Mouse (Mus musculus) forebrain, embryonic 11.5 days (tissue): ENCODE data around the gene Abca2. TPM values are rescaled to one million over a fixed set of nuclear protein-coding genes. Genes with fewer than 3 reads are reported as not detected.
A peak's percentile ranks its signal among the peaks of the same experiment; 100 is the strongest.

Source experiments
- ATAC-seq: fragments of 200-750 bp; cut with Nextera tagmentation; replicated peaks from 2 replicates; pipeline ENCODE4 v1.8.0; 2017; ENCODE audit warnings: moderate TSS enrichment; ENCODE audit not compliant: low FRiP score
- DNase-seq: peaks from one replicate; pipeline ENCODE4 v3.0.0-alpha.2; 2017; ENCODE audit warnings: low spot score
- H3K27ac ChIP-seq: fragments of 300-500 bp; sonication (generic); 2 replicates; pipeline ENCODE4 v1.5.1; 2014; ENCODE audit warnings: low read depth, low read length
- H3K27me3 ChIP-seq: fragments of 300-500 bp; sonication (generic); 2 replicates; pipeline ENCODE4 v1.6.1; 2014; ENCODE audit warnings: mild to moderate bottlenecking, low read length, mixed read lengths; ENCODE audit not compliant: control insufficient read depth, insufficient read depth
- H3K36me3 ChIP-seq: fragments of 300-500 bp; sonication (generic); 2 replicates; pipeline ENCODE4 v1.6.1; 2014; ENCODE audit warnings: mild to moderate bottlenecking, low read length, moderate library complexity, mixed read lengths; ENCODE audit not compliant: control insufficient read depth, insufficient read depth
- H3K4me1 ChIP-seq: fragments of 300-500 bp; sonication (generic); replicated peaks from 2 replicates; pipeline ENCODE4 v1.6.1; 2014; ENCODE audit warnings: low read length, mixed read lengths; ENCODE audit not compliant: control insufficient read depth, insufficient read depth
- H3K4me2 ChIP-seq: fragments of 300-500 bp; sonication (generic); 2 replicates; pipeline ENCODE4 v1.6.1; 2014; ENCODE audit warnings: low read depth, mild to moderate bottlenecking, low read length, moderate library complexity, mixed read lengths; ENCODE audit not compliant: severe bottlenecking
- H3K4me3 ChIP-seq: fragments of 300-500 bp; sonication (generic); 2 replicates; pipeline ENCODE4 v1.5.1; 2014; ENCODE audit warnings: low read depth, low read length
- H3K9ac ChIP-seq: fragments of 300-500 bp; sonication (generic); 2 replicates; pipeline ENCODE4 v1.6.1; 2014; ENCODE audit warnings: low read length
- H3K9me3 ChIP-seq: fragments of 300-500 bp; sonication (generic); 2 replicates; pipeline ENCODE4 v1.6.1; 2016; ENCODE audit warnings: low read length, mixed read lengths; ENCODE audit not compliant: control insufficient read depth
- WGBS: fragments of 180-500 bp; shearing (Covaris S2); extraction: QIAGEN DNeasy Blood & Tissue Kit; methylation state at CpG from one replicate; pipeline ENCODE4 v1.1.7; 2014; 5-methylcytosine and 5-hydroxymethylcytosine counted together
- polyA plus RNA-seq: library from polyadenylated mRNA; unstranded; fragments of >200 nt; fragmentation: Nextera tagmentation; extraction: Ambion mirVana; gene quantifications from 2 replicates; pipeline ENCODE4 v1.2.1, GENCODE M21; 2014

Gene Abca2
- polyA plus RNA-seq, 1 experiment from 2014 or later: 9.9 TPM

DNA sequence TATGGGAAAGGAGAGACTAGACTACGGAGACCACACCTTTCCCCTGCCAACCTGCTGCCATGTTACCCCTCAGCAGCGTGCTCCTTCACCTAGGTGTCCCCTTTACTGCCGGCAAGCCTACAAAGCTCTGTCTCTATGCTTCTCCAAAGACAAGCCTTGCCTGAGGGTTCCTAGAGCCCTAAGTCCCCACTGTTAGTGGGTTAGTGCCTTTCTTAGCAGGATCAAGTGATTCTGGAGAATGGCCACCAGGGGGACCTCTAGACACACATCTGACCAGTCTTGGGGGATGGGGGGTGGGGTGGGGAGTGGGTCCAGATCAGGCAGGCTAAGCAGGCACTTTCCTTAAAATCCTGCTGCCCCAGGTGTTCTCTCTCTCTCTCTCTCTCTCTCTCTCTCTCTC lies 6.6 kb upstream of the Abca2 start:
- H3K36me3 ChIP-seq: no peaks in the 10 kb centered on the region
- H3K9ac ChIP-seq: no peak overlapping the region
- no peaks in the 10 kb centered on the region for H3K4me1 ChIP-seq
- no peak overlapping the region for H3K4me2 ChIP-seq
- H3K9me3 ChIP-seq: no peaks in the 10 kb centered on the region
- no peak overlapping the region for H3K4me3 ChIP-seq
- no peaks in the 10 kb centered on the region for H3K27me3 ChIP-seq
- no peak overlapping the region for H3K27ac ChIP-seq
- WGBS: 21% methylated on average over 3 of the region's 3 CpGs
- ATAC-seq (peak; percentile 45), DNase-seq (peak; percentile 85)

DNA sequence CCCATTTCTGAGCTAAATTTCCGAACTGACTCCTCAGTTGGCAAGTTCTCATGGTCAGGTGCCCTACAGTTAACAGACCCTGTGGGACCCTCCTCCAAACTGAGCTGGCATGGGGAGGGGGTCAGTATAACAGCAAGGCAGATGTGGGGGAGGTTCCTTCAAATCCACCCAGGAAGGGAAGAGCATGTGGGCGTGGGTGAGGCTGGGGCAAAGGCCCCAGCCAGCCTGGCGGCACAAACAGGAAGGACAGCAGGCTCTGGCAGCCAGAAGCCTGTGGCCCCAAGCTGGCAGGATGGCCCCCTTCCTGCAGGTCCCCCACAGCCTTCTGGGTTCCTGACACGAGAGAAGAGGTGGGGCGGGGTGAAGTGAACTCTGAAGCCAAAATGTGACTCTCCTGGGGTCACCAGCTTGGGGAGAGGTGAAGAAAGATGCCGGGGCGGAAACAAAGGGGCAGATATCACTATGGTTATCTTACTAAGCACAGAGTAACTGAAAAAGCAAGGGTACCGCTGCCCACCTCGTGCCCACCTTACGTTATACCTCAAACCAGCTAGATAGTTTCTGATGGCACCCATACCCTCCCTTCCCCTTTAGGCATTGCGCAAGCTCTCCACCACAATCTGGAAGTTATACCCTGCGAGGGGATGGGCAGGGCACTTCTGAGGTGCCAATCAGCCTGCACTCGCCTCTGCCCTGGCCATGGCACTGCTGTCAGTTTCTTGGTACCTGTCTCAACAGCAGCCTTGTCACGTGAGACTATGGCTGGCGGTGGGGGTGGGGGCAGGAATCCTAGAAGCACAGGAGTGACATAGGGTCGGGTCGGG lies 5.7 kb upstream of the Abca2 start, which contains the start of gene Fut7:
Gene Fut7 (plus strand): TSS at position 681 of the 824 bp plus-strand sequence.
- 69% methylated on average over 17 of the region's 17 CpGs for WGBS
- H3K27me3 ChIP-seq: no peaks in the 10 kb centered on the region

DNA sequence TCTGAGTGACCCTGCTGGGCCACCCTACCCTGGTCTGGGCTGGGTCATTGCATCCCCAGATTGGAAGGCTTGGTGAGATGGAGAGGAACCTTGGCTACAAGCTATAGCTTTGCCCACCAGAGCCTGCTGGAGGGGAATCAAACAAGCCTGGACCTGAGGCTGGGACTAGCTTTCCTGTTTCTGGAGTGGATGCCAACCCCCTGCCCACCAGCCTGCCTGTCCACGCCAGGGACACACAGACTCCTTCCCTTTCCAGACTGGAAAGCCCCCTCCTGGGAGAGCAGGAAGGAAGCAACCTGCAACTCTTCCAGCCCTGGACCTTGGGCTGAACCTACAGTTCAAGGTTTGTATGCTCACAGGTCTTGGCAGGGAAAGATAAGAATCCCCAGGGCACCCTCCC lies 4.9 kb upstream of the Abca2 start:
- no peaks in the 10 kb centered on the region for H3K27me3 ChIP-seq
- H3K4me1 ChIP-seq: 0 out of 2 replicates have a peak, but pooled peaks cover 3% of the 10 kb centered on the region
- no peaks in the 10 kb centered on the region for H3K36me3 ChIP-seq
- ATAC-seq: no peak
- no peak overlapping the region for H3K4me3 ChIP-seq
- H3K27ac ChIP-seq: no peak overlapping the region
- 81% methylated on average over 1 of the region's 1 CpGs for WGBS
- no peak overlapping the region for H3K9ac ChIP-seq
- no peaks in the 10 kb centered on the region for H3K9me3 ChIP-seq
- no peak overlapping the region for H3K4me2 ChIP-seq
- no peak for DNase-seq

More for the DNA sequence above, 5.7 kb upstream of the Abca2 start, which contains the start of gene Fut7:
- Histone ChIP-seq H3K4me2 (no peak within 1 kb of the TSS), H3K4me1 (no peaks in the 10 kb centered on the region), H3K9me3 (no peaks in the 10 kb centered on the region), H3K9ac (no peak within 1 kb of the TSS), H3K36me3 (no peaks in the 10 kb centered on the region), H3K27ac (no peak within 1 kb of the TSS), H3K4me3 (no peak within 1 kb of the TSS)
- DNase-seq (no peak), ATAC-seq (no peak)

DNA sequence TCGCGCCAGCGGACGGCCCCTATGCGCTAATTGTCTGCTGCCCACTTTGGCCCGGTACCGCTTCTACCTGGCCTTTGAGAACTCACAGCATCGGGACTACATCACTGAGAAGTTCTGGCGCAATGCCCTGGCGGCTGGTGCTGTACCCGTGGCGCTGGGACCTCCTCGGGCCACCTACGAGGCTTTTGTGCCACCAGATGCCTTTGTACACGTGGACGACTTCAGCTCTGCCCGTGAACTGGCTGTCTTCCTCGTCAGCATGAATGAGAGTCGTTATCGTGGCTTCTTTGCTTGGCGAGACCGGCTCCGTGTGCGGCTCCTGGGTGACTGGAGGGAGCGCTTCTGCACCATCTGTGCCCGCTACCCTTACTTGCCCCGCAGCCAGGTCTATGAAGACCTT lies 3.0 kb upstream of the Abca2 start:
- Histone ChIP-seq H3K9me3 (no peaks in the 10 kb centered on the region), H3K9ac (no peak overlapping the region), H3K27ac (no peak overlapping the region), H3K4me1 (0 out of 2 replicates have a peak, but pooled peaks cover 3% of the 10 kb centered on the region), H3K36me3 (no peaks in the 10 kb centered on the region), H3K4me3 (no peak overlapping the region), H3K27me3 (no peaks in the 10 kb centered on the region; the same call in 1 of the 2 replicates), H3K4me2 (no peak overlapping the region)
- 54% methylated on average over 27 of the region's 27 CpGs for WGBS
- DNase-seq: no peak
- no peak for ATAC-seq

DNA sequence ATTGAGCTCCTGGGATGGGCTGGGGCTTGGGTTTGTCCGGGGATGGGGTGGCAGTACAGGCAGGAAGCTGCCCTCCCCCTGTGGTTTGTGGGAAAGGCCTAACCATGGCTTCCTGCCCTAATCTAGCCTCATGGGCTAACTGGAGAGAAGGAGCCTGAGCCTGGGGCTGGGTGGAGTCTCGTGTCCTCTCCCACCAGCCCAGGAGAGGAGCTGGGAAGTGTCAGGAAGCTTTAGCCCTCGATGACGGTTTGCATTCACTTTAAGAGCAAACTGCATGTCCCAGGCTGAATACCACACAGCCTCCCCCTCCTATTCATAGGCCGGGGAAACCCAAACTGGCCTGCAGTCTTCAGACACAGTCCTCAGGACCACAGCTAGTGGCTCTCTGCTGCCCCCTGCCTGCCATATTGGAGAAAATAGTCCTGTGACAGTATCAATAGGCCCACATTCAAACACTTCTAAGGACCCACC lies 1.7 kb upstream of the Abca2 start:
- H3K27ac ChIP-seq: no peak overlapping the region
- no peaks in the 10 kb centered on the region; the same call in 1 of the 2 replicates for H3K27me3 ChIP-seq
- H3K9ac ChIP-seq: no peak overlapping the region
- peak; percentile 91 for DNase-seq
- no peaks in the 10 kb centered on the region for H3K9me3 ChIP-seq
- ATAC-seq: no peak
- no peak overlapping the region for H3K4me2 ChIP-seq
- 29% methylated on average over 5 of the region's 5 CpGs for WGBS
- H3K4me3 ChIP-seq: no peak overlapping the region
- no peaks in the 10 kb centered on the region for H3K36me3 ChIP-seq
- 0 out of 2 replicates have a peak, but pooled peaks cover 6% of the 10 kb centered on the region for H3K4me1 ChIP-seq

DNA sequence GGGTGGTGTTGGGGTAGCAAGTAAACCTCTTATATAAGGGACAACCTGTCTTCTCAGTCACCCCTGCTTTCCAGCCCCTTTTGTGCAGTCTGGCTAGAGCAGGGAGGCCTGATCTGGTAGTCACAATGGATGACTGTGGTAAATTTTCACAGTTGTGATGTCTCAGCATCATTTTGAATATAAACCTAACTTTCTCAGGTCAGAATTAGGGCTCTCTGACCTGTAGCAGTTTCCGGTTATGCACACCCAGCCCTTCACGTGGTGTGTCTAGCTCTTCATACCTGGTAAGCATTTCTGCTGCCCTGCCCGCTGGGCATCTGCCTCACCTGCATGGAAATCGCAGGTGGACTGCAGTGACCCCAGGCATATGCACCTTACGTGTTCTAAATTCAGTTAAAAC lies 1.2 kb upstream of the Abca2 start:
- Histone ChIP-seq H3K9ac (no peak overlapping the region), H3K4me2 (no peak overlapping the region), H3K4me3 (no peak overlapping the region), H3K27me3 (no peaks in the 10 kb centered on the region; the same call in 1 of the 2 replicates), H3K36me3 (no peaks in the 10 kb centered on the region), H3K4me1 (0 out of 2 replicates have a peak, but pooled peaks cover 6% of the 10 kb centered on the region), H3K9me3 (no peaks in the 10 kb centered on the region), H3K27ac (no peak overlapping the region)
- DNase-seq (no peak), ATAC-seq (no peak)
- 91% methylated on average over 5 of the region's 5 CpGs for WGBS

DNA sequence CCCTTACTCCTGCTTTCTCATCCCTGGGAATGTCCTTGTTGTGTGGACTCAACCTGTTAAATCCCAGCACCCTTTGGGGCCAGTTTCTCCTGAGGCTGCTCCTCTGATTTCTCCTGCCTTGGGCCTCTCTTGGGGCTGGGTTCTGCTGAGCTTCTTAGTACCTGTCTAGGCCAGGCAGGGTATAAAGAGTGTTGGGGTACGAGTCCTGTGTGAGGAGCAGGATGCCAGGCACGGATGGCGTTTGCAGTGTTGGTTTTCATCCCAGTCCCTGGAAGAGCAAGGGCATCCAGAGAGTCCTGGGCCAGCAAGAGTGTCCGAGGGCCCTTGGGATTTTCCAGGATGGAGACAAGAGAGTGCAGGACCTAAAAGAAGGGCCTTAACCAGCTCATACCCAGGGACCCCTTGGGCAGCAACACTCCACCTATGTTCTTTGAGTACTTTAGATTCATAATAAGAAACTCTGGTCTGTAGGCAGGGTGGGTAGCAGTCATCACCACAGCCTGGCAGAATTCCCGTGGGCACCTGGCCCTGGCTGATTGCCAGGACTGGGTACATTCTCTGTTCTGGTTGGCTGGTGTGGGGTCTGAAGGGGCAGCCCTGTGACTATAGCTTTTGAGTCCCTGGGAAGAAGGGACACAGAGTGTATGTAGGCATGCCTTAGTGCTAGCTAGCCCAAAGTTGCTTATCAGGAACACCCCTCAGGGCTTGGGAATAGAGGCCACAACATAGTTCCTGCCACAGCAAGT lies 1.1 kb downstream of the Abca2 start:
- no peak for ATAC-seq
- Histone ChIP-seq H3K4me3 (peak overlapping the region; percentile 75), H3K9ac (peak overlapping the region; percentile 82), H3K4me1 (0 out of 2 replicates have a peak, but pooled peaks cover 6% of the 10 kb centered on the region), H3K27me3 (no peaks in the 10 kb centered on the region; the same call in 1 of the 2 replicates), H3K27ac (no peak overlapping the region), H3K36me3 (no peaks in the 10 kb centered on the region), H3K9me3 (no peaks in the 10 kb centered on the region), H3K4me2 (peak overlapping the region; percentile 79)
- 73% methylated on average over 5 of the region's 5 CpGs for WGBS
- DNase-seq: no peak

DNA sequence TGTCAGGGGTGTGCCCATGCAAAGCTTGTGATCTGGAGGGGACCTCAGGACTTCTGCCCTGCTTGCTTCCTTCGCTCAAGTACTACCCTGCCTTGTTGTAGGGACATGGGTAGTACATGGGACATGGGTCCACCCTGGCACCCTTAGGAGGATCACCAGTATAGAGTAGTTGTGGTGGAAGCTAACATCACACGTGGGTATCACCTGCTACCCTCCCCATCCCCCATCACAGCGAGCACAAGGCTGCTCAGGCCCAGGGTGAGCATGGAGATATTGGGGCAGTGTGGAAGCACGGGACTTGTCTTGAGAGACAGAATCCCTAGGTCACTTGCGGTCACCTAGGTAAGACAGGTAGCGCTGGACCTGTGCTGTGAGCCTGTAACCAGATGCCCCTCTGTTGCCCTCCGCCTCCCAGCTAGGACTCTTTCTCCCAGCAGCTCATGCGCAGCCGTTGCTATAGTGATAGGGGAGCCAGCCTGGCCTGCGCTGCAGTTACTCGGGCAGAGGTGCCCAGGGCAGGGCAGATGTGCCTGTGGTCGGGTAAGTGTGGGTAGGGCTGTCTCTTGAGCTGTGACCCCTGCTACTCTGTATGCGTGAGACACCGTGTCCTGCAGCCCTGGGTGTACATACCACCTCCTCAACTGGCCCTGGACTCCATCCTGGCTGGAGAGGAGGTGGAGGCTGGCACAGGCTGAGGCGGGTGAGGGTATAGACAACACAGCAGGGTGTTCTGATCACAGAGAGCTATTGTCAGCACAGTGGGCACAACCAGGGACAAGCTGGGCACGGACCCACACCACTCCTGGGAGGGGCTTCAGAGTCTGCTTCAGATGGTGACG lies 2.1 kb downstream of the Abca2 start:
- Histone ChIP-seq H3K4me2 (no peak overlapping the region), H3K9me3 (no peaks in the 10 kb centered on the region), H3K4me1 (0 out of 2 replicates have a peak, but pooled peaks cover 6% of the 10 kb centered on the region), H3K27me3 (no peaks in the 10 kb centered on the region; the same call in 1 of the 2 replicates), H3K36me3 (no peaks in the 10 kb centered on the region), H3K9ac (no peak overlapping the region), H3K4me3 (no peak overlapping the region), H3K27ac (no peak overlapping the region)
- DNase-seq (no peak), ATAC-seq (no peak)
- 67% methylated on average over 17 of the region's 17 CpGs for WGBS
